Mouse (Mus musculus) liver, embryonic 14.5 days (tissue): Measurements from ENCODE around the gene Gls. TPM values are rescaled to one million over a fixed set of nuclear protein-coding genes. Genes with fewer than 3 reads are reported as not detected.

Experiments used
- ATAC-seq: fragments of 200-750 bp; cut with Nextera tagmentation; 2 replicates; pipeline ENCODE4 v1.8.0; 2017; ENCODE audit warnings: moderate number of reproducible peaks, mild to moderate bottlenecking, moderate library complexity; ENCODE audit not compliant: insufficient read depth
- DNase-seq, 3 experiments: peaks; one replicate each; pipeline ENCODE4 v3.0.0-alpha.2; 2012 to 2013; ENCODE audit warnings: low read depth in 3 of 3, low spot score in 3 of 3
- H3K27ac ChIP-seq: fragments of 300-500 bp; sonication (generic); 2 replicates; pipeline ENCODE4 v1.5.1; 2014; ENCODE audit warnings: moderate library complexity, mild to moderate bottlenecking, control low read depth, inconsistent platforms
- H3K27me3 ChIP-seq: fragments of 300-500 bp; sonication (generic); 2 replicates; pipeline ENCODE4 v1.6.1; 2014; ENCODE audit warnings: mild to moderate bottlenecking, low read length, moderate library complexity; ENCODE audit not compliant: control insufficient read depth, insufficient read depth
- H3K36me3 ChIP-seq: fragments of 300-500 bp; sonication (generic); replicated peaks from 2 replicates; pipeline ENCODE4 v1.6.1; 2014; ENCODE audit warnings: low read depth; ENCODE audit not compliant: control insufficient read depth, insufficient read depth
- H3K4me1 ChIP-seq, 2 experiments: fragments of 200-500 bp in 1 of 2; fragments of 300-500 bp in 1 of 2; sonication (generic) in 1 of 2; replicated peaks; 2 replicates each; pipeline ENCODE4 v1.6.1; 2012 to 2014; ENCODE audit warnings: antibody characterized with exemption in 1 of 2, inconsistent platforms in 1 of 2, low read length in 1 of 2; ENCODE audit not compliant: control insufficient read depth in 2 of 2, insufficient read depth in 2 of 2
- H3K4me2 ChIP-seq: fragments of 300-500 bp; sonication (generic); 2 replicates; pipeline ENCODE4 v1.6.1; 2014; ENCODE audit warnings: low read depth, mild to moderate bottlenecking, control low read depth, moderate library complexity
- H3K4me3 ChIP-seq, 2 experiments: fragments of 200-500 bp in 1 of 2; fragments of 300-500 bp in 1 of 2; sonication (generic) in 1 of 2; 2 replicates each; pipeline ENCODE4 v1.5.1; 2012 to 2014; ENCODE audit warnings: low read depth in 2 of 2, low read length in 2 of 2, mild to moderate bottlenecking in 2 of 2, control low read depth in 1 of 2, inconsistent platforms in 1 of 2, moderate library complexity in 1 of 2; ENCODE audit not compliant: insufficient read depth in 1 of 2
- H3K9ac ChIP-seq: fragments of 300-500 bp; sonication (generic); replicated peaks from 2 replicates; pipeline ENCODE4 v1.6.1; 2014; ENCODE audit warnings: mild to moderate bottlenecking, control low read depth, moderate library complexity
- H3K9me3 ChIP-seq: fragments of 300-500 bp; sonication (generic); 2 replicates; pipeline ENCODE4 v1.6.1; 2016; ENCODE audit warnings: low read length, mixed read lengths; ENCODE audit not compliant: control insufficient read depth
- CTCF ChIP-seq: IDR thresholded peaks from 2 replicates; pipeline ENCODE4 v1.5.1; 2016; ENCODE audit warnings: antibody characterized with exemption, low read depth, control low read depth
- EP300 ChIP-seq: IDR thresholded peaks from 2 replicates; pipeline ENCODE4 v1.6.1; 2016; ENCODE audit warnings: antibody characterized with exemption, low read depth
- WGBS: fragments of 180-500 bp; shearing (Covaris S2); extraction: QIAGEN DNeasy Blood & Tissue Kit; methylation state at CpG from one replicate; pipeline ENCODE4 v1.1.7; 2014; ENCODE audit not compliant: insufficient replicate concordance; 5-methylcytosine and 5-hydroxymethylcytosine counted together
- polyA plus RNA-seq, 2 experiments: library from polyadenylated mRNA; depleted of rRNA in 1 of 2; stranded (reverse) in 1 of 2; unstranded in 1 of 2; fragments of >200 nt; fragmentation: Nextera tagmentation in 1 of 2; extraction: Ambion mirVana in 1 of 2; gene quantifications; 2 replicates each; pipeline versions ENCODE4 v1.2.1 to v1.2.3; 2012 to 2014

Gene Gls
- polyA plus RNA-seq, 2 experiments = 9.0 to 16.7 TPM

- H3K9me3 ChIP-seq = no peaks in the 10 kb centered on the region
- H3K4me2 ChIP-seq = no peak overlapping the region
- ATAC-seq = no peak
- H3K4me1 ChIP-seq = no peaks in the 10 kb centered on the region
- DNase-seq = no peak
- no peak for TF ChIP-seq EP300
- TF ChIP-seq CTCF = no peak
- no peak overlapping the region for H3K9ac ChIP-seq
- WGBS = 51% methylated on average over 3 of the region's 3 CpGs
- H3K4me3 ChIP-seq = no peak overlapping the region
- no peaks in the 10 kb centered on the region for H3K36me3 ChIP-seq
- no peaks in the 10 kb centered on the region for H3K27me3 ChIP-seq
- H3K27ac ChIP-seq = no peak overlapping the region
Measured at GRCm38 (mm10) chr1:52265886-52266516, 33.0 kb upstream of the Gls start.

GRCm38 (mm10) chr1:52264290-52264689, 31.3 kb upstream of the Gls start:
- no peak for DNase-seq
- 52% methylated on average over 3 of the region's 3 CpGs for WGBS
- Histone ChIP-seq H3K4me2 (no peak overlapping the region), H3K9me3 (no peaks in the 10 kb centered on the region), H3K4me3 (no peak overlapping the region), H3K27ac (no peak overlapping the region), H3K27me3 (no peaks in the 10 kb centered on the region), H3K4me1 (no peaks in the 10 kb centered on the region), H3K36me3 (no peaks in the 10 kb centered on the region), H3K9ac (no peak overlapping the region)
- no peak for TF ChIP-seq CTCF
- no peak for TF ChIP-seq EP300
- no peak for ATAC-seq

- H3K9ac ChIP-seq = no peak overlapping the region
- no peak for ATAC-seq
- 69% methylated on average over 4 of the region's 4 CpGs for WGBS
Measured at GRCm38 (mm10) chr1:52260354-52261090, 27.5 kb upstream of the Gls start.

GRCm38 (mm10) chr1:52258006-52258749, 25.1 kb upstream of the Gls start:
- TF ChIP-seq EP300 = no peak
- no peak for TF ChIP-seq CTCF
- H3K9ac ChIP-seq = no peak overlapping the region

More at GRCm38 (mm10) chr1:52260354-52261090, 27.5 kb upstream of the Gls start:
- H3K4me1 ChIP-seq = no peaks in the 10 kb centered on the region
- H3K4me3 ChIP-seq = no peak overlapping the region
- no peaks in the 10 kb centered on the region for H3K9me3 ChIP-seq
- H3K27me3 ChIP-seq = no peaks in the 10 kb centered on the region
- no peak for TF ChIP-seq CTCF
- no peak for TF ChIP-seq EP300
- H3K36me3 ChIP-seq = no peaks in the 10 kb centered on the region
- DNase-seq = no peak
- no peak overlapping the region for H3K27ac ChIP-seq
- H3K4me2 ChIP-seq = no peak overlapping the region

GRCm38 (mm10) chr1:52256916-52257315, 23.9 kb upstream of the Gls start:
- no peak overlapping the region for H3K4me3 ChIP-seq
- H3K27me3 ChIP-seq = no peaks in the 10 kb centered on the region
- no peaks in the 10 kb centered on the region for H3K4me1 ChIP-seq
- 57% methylated on average over 4 of the region's 4 CpGs for WGBS
- H3K9me3 ChIP-seq = no peaks in the 10 kb centered on the region
- DNase-seq (no peak), ATAC-seq (no peak)
- H3K4me2 ChIP-seq = no peak overlapping the region
- no peak overlapping the region for H3K9ac ChIP-seq
- H3K36me3 ChIP-seq = no peaks in the 10 kb centered on the region
- TF ChIP-seq CTCF (no peak), EP300 (no peak)
- H3K27ac ChIP-seq = no peak overlapping the region

More at GRCm38 (mm10) chr1:52258006-52258749, 25.1 kb upstream of the Gls start:
- no peak for DNase-seq
- Histone ChIP-seq H3K4me1 (no peaks in the 10 kb centered on the region), H3K4me3 (no peak overlapping the region), H3K9me3 (no peaks in the 10 kb centered on the region), H3K4me2 (no peak overlapping the region), H3K36me3 (no peaks in the 10 kb centered on the region), H3K27me3 (no peaks in the 10 kb centered on the region), H3K27ac (no peak overlapping the region)
- WGBS = 58% methylated on average over 9 of the region's 9 CpGs
- ATAC-seq = no peak
